Mouse (Mus musculus) neural tube, embryonic 11.5 days (tissue): ENCODE results near the gene Vps53. TPM values are rescaled to one million over a fixed set of nuclear protein-coding genes. Genes with fewer than 3 reads are reported as not detected.

ENCODE experiments used
- ATAC-seq: fragments of 200-750 bp; cut with Nextera tagmentation; 2 replicates; pipeline ENCODE4 v1.8.0; 2017; ENCODE audit warnings: moderate number of reproducible peaks, mild to moderate bottlenecking, moderate TSS enrichment, moderate library complexity; ENCODE audit not compliant: insufficient read depth, low FRiP score, low TSS enrichment
- DNase-seq: peaks from one replicate; pipeline ENCODE4 v3.0.0-alpha.2; 2015; ENCODE audit warnings: low spot score
- H3K27ac ChIP-seq: fragments of 300-500 bp; sonication (generic); 2 replicates; pipeline ENCODE4 v1.5.1; 2014; ENCODE audit warnings: low read depth, mild to moderate bottlenecking, low read length
- H3K27me3 ChIP-seq: fragments of 300-500 bp; sonication (generic); 2 replicates; pipeline ENCODE4 v1.6.1; 2014; ENCODE audit warnings: mild to moderate bottlenecking, low read length, mixed read lengths; ENCODE audit not compliant: control insufficient read depth, insufficient read depth
- H3K36me3 ChIP-seq: fragments of 300-500 bp; sonication (generic); 2 replicates; pipeline ENCODE4 v1.6.1; 2014; ENCODE audit warnings: mild to moderate bottlenecking, low read length, moderate library complexity, mixed read lengths; ENCODE audit not compliant: control insufficient read depth, insufficient read depth
- H3K4me1 ChIP-seq: fragments of 300-500 bp; sonication (generic); 2 replicates; pipeline ENCODE4 v1.6.1; 2014; ENCODE audit warnings: low read length, mixed read lengths; ENCODE audit not compliant: control insufficient read depth, insufficient read depth
- H3K4me2 ChIP-seq: fragments of 300-500 bp; sonication (generic); 2 replicates; pipeline ENCODE4 v1.6.1; 2014; ENCODE audit warnings: low read depth, mild to moderate bottlenecking, moderate library complexity
- H3K4me3 ChIP-seq: fragments of 300-500 bp; sonication (generic); 2 replicates; pipeline ENCODE4 v1.5.1; 2014; ENCODE audit warnings: low read depth, low read length
- H3K9ac ChIP-seq: fragments of 300-500 bp; sonication (generic); 2 replicates; pipeline ENCODE4 v1.6.1; 2014; ENCODE audit warnings: mild to moderate bottlenecking, low read length
- H3K9me3 ChIP-seq: fragments of 300-500 bp; sonication (generic); 2 replicates; pipeline ENCODE4 v1.6.1; 2016; ENCODE audit warnings: low read length; ENCODE audit not compliant: control insufficient read depth
- WGBS: fragments of 180-500 bp; shearing (Covaris S2); extraction: QIAGEN DNeasy Blood & Tissue Kit; methylation state at CpG from one replicate; pipeline ENCODE4 v1.1.7; 2014; 5-methylcytosine and 5-hydroxymethylcytosine counted together
- polyA plus RNA-seq: library from polyadenylated mRNA; unstranded; fragments of >200 nt; fragmentation: Nextera tagmentation; extraction: Ambion mirVana; gene quantifications from 2 replicates; pipeline ENCODE4 v1.2.1, GENCODE M21; 2014

The Vps53 gene
- polyA plus RNA-seq, 1 experiment from 2014 or later: 50.8 TPM

DNA sequence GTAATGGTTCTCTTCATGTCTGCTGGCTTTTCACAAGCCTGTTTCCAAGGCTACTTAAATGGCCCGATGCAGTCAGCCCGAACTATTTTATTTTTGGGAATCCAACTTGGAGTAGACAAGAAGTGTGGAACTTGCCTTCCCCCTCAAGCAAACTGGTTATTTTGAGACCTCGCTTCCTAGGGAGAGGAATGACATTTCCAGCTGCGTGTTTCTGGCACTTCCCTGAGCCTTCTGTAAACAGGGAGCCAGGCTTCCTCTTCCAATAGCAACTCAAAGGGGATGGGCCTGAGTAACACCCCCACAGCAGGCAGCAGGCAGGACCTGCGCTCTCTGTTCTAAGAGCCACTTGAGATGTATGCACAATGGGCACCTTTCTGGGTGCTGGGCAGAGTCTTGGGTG, 136.6 kb downstream of the Vps53 start:
- H3K36me3 ChIP-seq: no peaks in the 10 kb centered on the region
- no peak overlapping the region for H3K4me3 ChIP-seq
- 35% methylated on average over 5 of the region's 5 CpGs for WGBS
- H3K9me3 ChIP-seq: no peaks in the 10 kb centered on the region
- ATAC-seq: no peak
- no peak overlapping the region for H3K9ac ChIP-seq
- H3K4me2 ChIP-seq: no peak overlapping the region
- no peak for DNase-seq
- H3K27me3 ChIP-seq: no peaks in the 10 kb centered on the region
- H3K4me1 ChIP-seq: no peaks in the 10 kb centered on the region
- no peak overlapping the region for H3K27ac ChIP-seq

DNA sequence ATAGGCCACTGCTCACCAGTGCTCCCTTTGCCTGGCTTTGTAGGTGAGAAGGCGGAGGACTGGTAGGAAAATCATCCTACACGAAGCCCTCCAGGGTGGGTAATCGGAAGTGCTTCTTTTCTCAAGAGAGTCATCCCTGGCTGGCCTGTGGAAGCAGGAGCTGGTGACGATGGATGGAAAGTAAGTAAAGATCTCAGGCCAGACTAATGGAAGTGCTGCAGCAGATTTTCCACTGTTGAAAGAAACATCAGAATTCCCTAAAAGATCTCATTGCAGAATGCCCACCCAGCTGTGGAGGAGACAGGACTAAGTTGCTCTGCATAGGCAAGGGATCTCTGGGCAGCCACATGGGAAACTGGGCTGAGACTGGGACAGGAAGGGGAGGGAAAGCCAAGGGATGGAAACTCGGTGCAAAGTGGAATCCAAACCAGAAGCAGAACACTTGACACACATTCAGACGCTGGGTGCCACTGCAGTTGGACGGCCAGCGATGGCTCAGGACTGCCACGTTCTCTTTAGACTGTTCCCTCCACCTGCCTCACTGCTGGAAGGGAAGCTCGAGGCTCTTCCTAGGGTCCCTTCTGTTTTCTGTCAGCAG, 137.3 kb downstream of the Vps53 start:
- H3K9ac ChIP-seq: no peak overlapping the region
- H3K27ac ChIP-seq: no peak overlapping the region
- H3K9me3 ChIP-seq: no peaks in the 10 kb centered on the region
- H3K36me3 ChIP-seq: no peaks in the 10 kb centered on the region
- ATAC-seq (no peak), DNase-seq (no peak)
- H3K4me3 ChIP-seq: no peak overlapping the region
- no peak overlapping the region for H3K4me2 ChIP-seq
- no peaks in the 10 kb centered on the region for H3K27me3 ChIP-seq
- H3K4me1 ChIP-seq: no peaks in the 10 kb centered on the region
- WGBS: 64% methylated on average over 10 of the region's 10 CpGs

DNA sequence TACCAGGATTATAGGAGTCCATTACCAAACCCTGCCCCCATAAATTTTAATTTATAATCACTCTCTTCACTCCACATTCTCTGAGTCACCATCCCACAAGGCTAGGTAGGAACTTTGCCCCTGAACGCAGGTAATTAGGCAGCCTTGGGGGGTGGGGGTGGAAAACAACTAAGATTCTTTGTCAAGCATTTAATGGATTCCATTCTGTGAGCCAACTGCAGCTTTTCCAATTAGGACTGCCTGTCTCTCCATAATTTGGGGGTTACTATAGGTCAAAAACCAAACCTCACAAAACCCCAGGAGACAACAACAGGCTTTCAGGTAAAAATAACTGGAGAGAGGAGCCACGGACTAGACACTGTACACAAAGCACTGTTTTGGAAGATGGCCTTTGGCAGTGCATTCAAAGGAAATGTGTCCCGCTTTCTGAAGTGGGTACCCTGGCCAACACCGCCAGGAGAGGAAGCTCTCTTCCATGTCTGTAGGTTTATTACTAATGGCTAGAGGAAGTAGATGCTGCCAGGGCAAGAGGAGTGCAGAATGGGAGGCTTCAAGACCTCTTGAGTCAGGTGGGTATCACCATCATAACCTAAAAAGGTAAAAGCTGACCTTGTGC, 138.6 kb downstream of the Vps53 start:
- no peaks in the 10 kb centered on the region for H3K27me3 ChIP-seq
- DNase-seq: no peak
- H3K4me2 ChIP-seq: no peak overlapping the region
- no peaks in the 10 kb centered on the region for H3K36me3 ChIP-seq
- WGBS: 88% methylated on average over 4 of the region's 4 CpGs
- H3K9me3 ChIP-seq: no peaks in the 10 kb centered on the region
- no peak overlapping the region for H3K4me3 ChIP-seq
- H3K4me1 ChIP-seq: no peaks in the 10 kb centered on the region
- no peak overlapping the region for H3K27ac ChIP-seq
- no peak overlapping the region for H3K9ac ChIP-seq
- ATAC-seq: no peak

DNA sequence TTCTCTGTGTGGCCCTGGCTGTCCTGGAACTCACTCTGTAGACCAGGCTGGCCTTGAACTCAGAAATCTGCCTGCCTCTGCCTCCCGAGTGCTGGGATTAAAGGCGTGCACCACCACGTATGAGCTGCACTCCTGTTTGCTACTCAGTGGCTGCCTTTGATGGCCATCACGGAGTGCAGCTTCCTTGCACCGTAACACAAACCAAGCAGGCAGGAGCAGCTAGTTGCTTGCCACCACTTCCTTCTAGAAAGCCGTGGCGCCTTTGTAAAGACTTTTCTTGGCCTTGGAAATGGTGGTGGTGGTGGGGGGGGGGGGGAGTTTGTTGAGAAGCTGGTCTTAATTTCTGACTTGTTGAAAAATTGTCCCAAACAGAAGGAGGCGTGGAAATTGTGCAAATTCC, 139.3 kb downstream of the Vps53 start:
- no peak overlapping the region for H3K4me2 ChIP-seq
- 87% methylated on average over 8 of the region's 8 CpGs for WGBS
- DNase-seq: no peak
- H3K4me1 ChIP-seq: no peaks in the 10 kb centered on the region
- H3K27ac ChIP-seq: no peak overlapping the region
- no peak overlapping the region for H3K9ac ChIP-seq
- H3K9me3 ChIP-seq: no peaks in the 10 kb centered on the region
- H3K36me3 ChIP-seq: no peaks in the 10 kb centered on the region
- no peak for ATAC-seq
- no peaks in the 10 kb centered on the region for H3K27me3 ChIP-seq
- H3K4me3 ChIP-seq: no peak overlapping the region

DNA sequence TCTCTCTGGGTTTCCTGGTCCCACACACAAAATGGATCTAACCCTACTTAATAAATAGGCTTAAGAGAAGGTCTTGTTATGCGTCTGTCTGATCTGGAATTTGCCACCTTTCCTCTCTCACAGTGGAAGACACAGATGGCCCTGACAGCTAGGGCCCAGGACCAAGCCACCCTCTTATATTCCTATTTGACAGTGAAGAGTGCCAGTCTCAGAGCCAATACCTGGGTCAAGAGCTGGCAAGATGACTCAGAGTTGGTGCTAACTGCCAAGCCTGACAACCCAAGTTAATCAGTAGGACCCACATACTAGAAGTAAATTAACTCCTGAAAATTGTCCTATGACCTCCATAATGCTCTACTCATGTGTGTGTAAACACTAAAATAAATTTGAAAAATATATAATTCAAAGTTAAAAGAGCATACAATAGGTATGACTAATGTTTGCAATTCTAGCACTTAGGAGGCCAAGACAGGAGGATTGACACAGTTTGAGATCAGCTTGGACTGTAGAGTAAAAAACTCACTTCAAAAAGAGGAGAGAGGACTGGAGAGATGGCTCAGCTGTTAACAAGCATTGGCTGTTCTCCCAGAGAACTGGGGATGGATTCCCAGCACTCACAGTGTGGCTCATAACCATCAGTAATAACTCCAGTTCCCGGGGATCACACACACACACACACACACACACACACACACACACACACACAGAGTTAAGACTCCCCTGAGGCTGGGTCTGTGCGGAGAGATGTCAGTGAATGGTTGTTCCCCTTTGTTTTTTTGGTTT, 140.0 kb downstream of the Vps53 start:
- no peak for ATAC-seq
- WGBS: 87% methylated on average over 3 of the region's 3 CpGs
- no peaks in the 10 kb centered on the region for H3K27me3 ChIP-seq

DNA sequence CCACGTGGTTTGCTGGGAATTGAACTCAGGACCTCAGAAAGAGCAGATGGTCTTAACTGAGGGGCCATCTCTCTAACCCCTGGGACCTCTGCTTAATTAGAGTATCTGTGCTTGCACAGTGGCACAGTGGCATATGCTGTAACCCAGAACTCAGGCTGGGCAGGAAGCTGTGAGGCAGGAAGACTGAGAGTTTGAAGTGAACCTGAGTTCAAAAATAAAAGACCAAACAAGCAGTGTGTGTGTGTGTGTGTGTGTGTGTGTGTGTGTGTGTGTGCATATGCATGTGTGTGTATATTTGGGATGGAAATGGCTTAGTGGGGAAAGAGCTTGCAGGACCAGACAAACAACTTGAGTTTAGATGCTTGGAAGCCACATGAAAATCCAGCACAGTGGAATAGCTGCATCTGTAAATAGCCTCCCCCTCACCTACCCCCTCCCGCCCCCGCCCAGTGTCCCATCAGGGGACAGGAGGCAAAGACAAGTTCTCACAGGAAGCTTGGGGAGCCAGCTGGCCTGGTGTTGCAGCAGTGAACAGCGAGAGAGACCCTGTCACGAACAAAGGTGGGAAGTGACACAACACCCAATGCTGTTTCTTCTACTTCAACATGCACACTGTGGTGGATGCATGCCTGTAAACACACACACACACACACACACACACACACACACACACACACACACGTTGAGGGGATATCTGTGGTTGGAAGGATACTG, 141.7 kb downstream of the Vps53 start:
- Histone ChIP-seq H3K4me3 (no peak overlapping the region), H3K4me2 (no peak overlapping the region), H3K9ac (no peak overlapping the region), H3K4me1 (no peaks in the 10 kb centered on the region), H3K9me3 (no peaks in the 10 kb centered on the region), H3K27ac (no peak overlapping the region), H3K27me3 (no peaks in the 10 kb centered on the region), H3K36me3 (no peaks in the 10 kb centered on the region)
- no peak for ATAC-seq
- DNase-seq: no peak
- WGBS: 42% methylated on average over 6 of the region's 6 CpGs

More for the DNA sequence above, 140.0 kb downstream of the Vps53 start:
- no peak overlapping the region for H3K4me2 ChIP-seq
- no peak for DNase-seq
- H3K36me3 ChIP-seq: no peaks in the 10 kb centered on the region
- H3K4me1 ChIP-seq: no peaks in the 10 kb centered on the region
- H3K9ac ChIP-seq: no peak overlapping the region
- no peak overlapping the region for H3K27ac ChIP-seq
- H3K4me3 ChIP-seq: no peak overlapping the region
- H3K9me3 ChIP-seq: no peaks in the 10 kb centered on the region

DNA sequence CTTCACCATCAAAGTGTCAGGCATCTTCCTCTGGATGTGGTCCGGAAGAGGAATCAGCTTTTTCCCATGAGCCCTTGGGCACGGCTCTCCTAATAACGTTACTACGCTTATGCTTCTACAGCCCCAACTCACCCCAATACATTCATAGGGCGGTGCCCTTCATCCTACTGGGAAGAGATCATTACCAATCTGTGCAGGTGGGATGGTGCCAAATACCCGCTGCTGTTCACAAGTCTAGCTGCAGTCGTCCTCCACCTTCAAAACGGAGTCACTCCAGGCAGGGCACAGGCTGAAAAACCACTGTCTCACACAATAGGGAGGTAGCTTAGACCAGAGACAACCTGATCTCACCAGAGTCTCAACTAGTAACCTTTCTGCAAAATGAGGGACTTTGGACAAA, 144.3 kb downstream of the Vps53 start:
- H3K4me2 ChIP-seq: no peak overlapping the region
- H3K27ac ChIP-seq: no peak overlapping the region

DNA sequence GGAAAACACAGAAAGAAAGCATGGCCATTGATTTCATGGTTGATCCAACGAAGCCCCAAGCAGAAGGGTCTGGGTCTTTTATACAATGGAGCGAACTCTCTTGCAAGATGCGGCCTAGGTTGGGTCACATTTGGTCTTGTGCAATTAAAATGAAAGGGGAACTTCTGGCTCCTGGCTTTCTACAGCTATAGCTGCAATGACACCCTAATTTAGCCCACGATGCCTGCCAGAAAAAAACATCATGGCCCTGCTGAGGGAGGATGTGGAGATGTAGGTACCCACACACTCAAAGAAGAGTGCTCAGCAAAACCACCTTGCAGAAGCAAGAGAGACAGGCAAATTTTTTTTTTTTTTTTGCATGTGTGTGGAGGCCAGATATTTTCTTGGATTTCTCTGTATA, 145.6 kb downstream of the Vps53 start:
- DNase-seq: no peak
- Histone ChIP-seq H3K4me3 (no peak overlapping the region), H3K4me2 (no peak overlapping the region), H3K27ac (no peak overlapping the region), H3K9ac (no peak overlapping the region), H3K9me3 (no peaks in the 10 kb centered on the region), H3K27me3 (no peaks in the 10 kb centered on the region), H3K36me3 (no peaks in the 10 kb centered on the region), H3K4me1 (no peaks in the 10 kb centered on the region)
- 65% methylated on average over 4 of the region's 4 CpGs for WGBS
- no peak for ATAC-seq

More for the DNA sequence above, 144.3 kb downstream of the Vps53 start:
- no peaks in the 10 kb centered on the region for H3K9me3 ChIP-seq
- H3K9ac ChIP-seq: no peak overlapping the region
- no peaks in the 10 kb centered on the region for H3K4me1 ChIP-seq
- H3K4me3 ChIP-seq: no peak overlapping the region
- DNase-seq (no peak), ATAC-seq (no peak)
- no peaks in the 10 kb centered on the region for H3K36me3 ChIP-seq
- H3K27me3 ChIP-seq: no peaks in the 10 kb centered on the region
- WGBS: 88% methylated on average over 8 of the region's 8 CpGs
